Mouse (Mus musculus) cerebellum, adult 2 months (tissue): ENCODE data around the gene Fth1.

ENCODE experiments used
- CTCF ChIP-seq: fragments of 200-500 bp; IDR thresholded peaks from 2 replicates; pipeline ENCODE4 v1.5.1; 2011; ENCODE audit warnings: low read depth, mild to moderate bottlenecking, control low read depth, low read length, moderate library complexity, borderline replicate concordance; ENCODE audit not compliant: insufficient read depth
- POLR2A ChIP-seq: fragments of 200-500 bp; IDR thresholded peaks from 2 replicates; pipeline ENCODE4 v1.6.1; 2011; ENCODE audit warnings: low read length, control low read depth, borderline replicate concordance; ENCODE audit not compliant: insufficient read depth

DNA sequence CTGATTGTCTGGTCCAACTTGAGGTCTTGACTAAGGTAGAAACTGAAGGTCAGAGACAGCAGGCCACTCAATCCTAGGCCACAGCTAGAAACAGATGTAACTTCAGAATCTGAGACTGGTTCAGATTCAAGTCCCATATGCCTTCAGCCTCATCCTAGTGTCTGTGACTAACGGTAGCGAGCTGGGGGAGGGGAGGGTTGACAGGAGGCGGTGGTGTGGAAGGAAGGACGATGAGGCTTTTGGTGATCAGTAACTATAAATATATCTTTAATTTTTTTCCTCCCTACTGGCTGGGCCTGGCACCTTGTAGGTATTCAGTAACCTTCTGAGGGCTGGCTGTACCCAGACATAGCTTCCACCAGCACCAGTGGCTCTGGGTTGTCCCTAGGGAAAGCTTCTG, 35.0 kb downstream of the Fth1 start:
- no peak for TF ChIP-seq CTCF
- TF ChIP-seq POLR2A: no peak
